Mouse (Mus musculus) kidney, embryonic 16.5 days (tissue): ENCODE results near the gene Dst. TPM values are rescaled to one million over a fixed set of nuclear protein-coding genes. Genes with fewer than 3 reads are reported as not detected.

ENCODE experiments used
- ATAC-seq: fragments of 200-750 bp; cut with Nextera tagmentation; 2 replicates; pipeline ENCODE4 v1.8.0; 2017; ENCODE audit warnings: moderate TSS enrichment; ENCODE audit not compliant: low FRiP score, low TSS enrichment
- H3K27ac ChIP-seq: fragments of 300-500 bp; sonication (generic); 2 replicates; pipeline ENCODE4 v1.5.1; 2014; ENCODE audit warnings: low read length
- H3K27me3 ChIP-seq: fragments of 300-500 bp; sonication (generic); 2 replicates; pipeline ENCODE4 v1.6.1; 2014; ENCODE audit warnings: low read length, control low read depth, mixed read lengths; ENCODE audit not compliant: insufficient read depth
- H3K36me3 ChIP-seq: fragments of 300-500 bp; sonication (generic); 2 replicates; pipeline ENCODE4 v1.6.1; 2014; ENCODE audit warnings: low read length, control low read depth, mixed read lengths; ENCODE audit not compliant: insufficient read depth
- H3K4me1 ChIP-seq: fragments of 300-500 bp; sonication (generic); 2 replicates; pipeline ENCODE4 v1.6.1; 2014; ENCODE audit warnings: low read length, control low read depth, mixed read lengths; ENCODE audit not compliant: insufficient read depth
- H3K4me2 ChIP-seq: fragments of 300-500 bp; sonication (generic); replicated peaks from 2 replicates; pipeline ENCODE4 v1.6.1; 2014; ENCODE audit warnings: low read depth, low read length
- H3K4me3 ChIP-seq: fragments of 300-500 bp; sonication (generic); 2 replicates; pipeline ENCODE4 v1.5.1; 2014; ENCODE audit warnings: mild to moderate bottlenecking, low read length
- H3K9ac ChIP-seq: fragments of 300-500 bp; sonication (generic); replicated peaks from 2 replicates; pipeline ENCODE4 v1.6.1; 2014; ENCODE audit warnings: low read length
- H3K9me3 ChIP-seq: fragments of 300-500 bp; sonication (generic); 2 replicates; pipeline ENCODE4 v1.6.1; 2016; ENCODE audit warnings: low read length, control low read depth
- WGBS: fragments of 180-500 bp; shearing (Covaris S2); extraction: QIAGEN DNeasy Blood & Tissue Kit; methylation state at CpG from one replicate; pipeline ENCODE4 v1.1.7; 2014; 5-methylcytosine and 5-hydroxymethylcytosine counted together
- polyA plus RNA-seq: library from polyadenylated mRNA; unstranded; fragments of >200 nt; fragmentation: Nextera tagmentation; extraction: Ambion mirVana; gene quantifications from 2 replicates; pipeline ENCODE4 v1.2.1, GENCODE M21; 2015

The Dst gene
- polyA plus RNA-seq, 1 experiment from 2014 or later: 23.4 TPM

- no peaks in the 10 kb centered on the region for H3K27me3 ChIP-seq
- no peaks in the 10 kb centered on the region for H3K36me3 ChIP-seq
- peaks cover 44% of the 10 kb centered on the region for H3K4me1 ChIP-seq
- no peaks in the 10 kb centered on the region for H3K9me3 ChIP-seq
- H3K27ac ChIP-seq: no peak overlapping the region; the same call in 1 of the 2 replicates
- H3K4me3 ChIP-seq: peak overlapping the region; percentile 42
- H3K4me2 ChIP-seq: peak overlapping the region; percentile 52
- no peak for ATAC-seq
- peak overlapping the region; percentile 67; the same call in 1 of the 2 replicates for H3K9ac ChIP-seq
- 88% methylated on average over 6 of the region's 6 CpGs for WGBS
These were observed 214.2 kb downstream of the Dst start for GRCm38 (mm10) chr1:34122198-34122597.

GRCm38 (mm10) chr1:34122905-34123304 is 214.9 kb downstream of the Dst start:
- Histone ChIP-seq H3K4me3 (0 out of 2 replicates have a peak overlapping the region, but pooled peaks have one; percentile 8), H3K4me1 (peaks cover 49% of the 10 kb centered on the region), H3K9me3 (no peaks in the 10 kb centered on the region), H3K9ac (no peak overlapping the region), H3K36me3 (no peaks in the 10 kb centered on the region), H3K27me3 (no peaks in the 10 kb centered on the region), H3K27ac (peak overlapping the region; percentile 80), H3K4me2 (peak overlapping the region; percentile 32)
- WGBS: 51% methylated on average over 1 of the region's 1 CpGs
- no peak for ATAC-seq

GRCm38 (mm10) chr1:34123334-34123733 is 215.3 kb downstream of the Dst start:
- Histone ChIP-seq H3K27me3 (no peaks in the 10 kb centered on the region), H3K36me3 (no peaks in the 10 kb centered on the region), H3K4me3 (no peak overlapping the region; the same call in 1 of the 2 replicates), H3K27ac (peak overlapping the region; percentile 80), H3K9ac (peak overlapping the region; percentile 12; the same call in 1 of the 2 replicates), H3K4me1 (peaks cover 51% of the 10 kb centered on the region), H3K9me3 (no peaks in the 10 kb centered on the region), H3K4me2 (peak overlapping the region; percentile 32)
- ATAC-seq: peak; percentile 52
- 34% methylated on average over 5 of the region's 5 CpGs for WGBS

GRCm38 (mm10) chr1:34124376-34124775 is 216.4 kb downstream of the Dst start:
- peaks cover 51% of the 10 kb centered on the region for H3K4me1 ChIP-seq
- WGBS: 89% methylated on average over 7 of the region's 7 CpGs
- no peaks in the 10 kb centered on the region for H3K9me3 ChIP-seq
- ATAC-seq: no peak
- peak overlapping the region; percentile 80; the same call in 1 of the 2 replicates for H3K27ac ChIP-seq
- no peaks in the 10 kb centered on the region for H3K36me3 ChIP-seq
- no peak overlapping the region for H3K9ac ChIP-seq
- H3K4me2 ChIP-seq: peak overlapping the region; percentile 31
- H3K27me3 ChIP-seq: no peaks in the 10 kb centered on the region
- H3K4me3 ChIP-seq: no peak overlapping the region

- no peaks in the 10 kb centered on the region for H3K36me3 ChIP-seq
- H3K4me2 ChIP-seq: no peak overlapping the region
- H3K27ac ChIP-seq: no peak overlapping the region
- no peak for ATAC-seq
- H3K9me3 ChIP-seq: no peaks in the 10 kb centered on the region
- H3K4me1 ChIP-seq: peaks cover 45% of the 10 kb centered on the region
- H3K9ac ChIP-seq: no peak overlapping the region
- WGBS: 91% methylated on average over 5 of the region's 5 CpGs
- H3K27me3 ChIP-seq: no peaks in the 10 kb centered on the region
- no peak overlapping the region for H3K4me3 ChIP-seq
These were observed 217.1 kb downstream of the Dst start for GRCm38 (mm10) chr1:34125148-34125547.

- Histone ChIP-seq H3K27me3 (no peaks in the 10 kb centered on the region), H3K4me2 (no peak overlapping the region), H3K4me3 (no peak overlapping the region), H3K36me3 (no peaks in the 10 kb centered on the region), H3K4me1 (peaks cover 38% of the 10 kb centered on the region), H3K9ac (no peak overlapping the region; the same call in 1 of the 2 replicates), H3K9me3 (no peaks in the 10 kb centered on the region), H3K27ac (no peak overlapping the region)
- 36% methylated on average over 15 of the region's 15 CpGs for WGBS
- peak; percentile 32; the same call in 1 of the 2 replicates for ATAC-seq
These were observed 219.9 kb downstream of the Dst start for GRCm38 (mm10) chr1:34127714-34128474.

GRCm38 (mm10) chr1:34128796-34129195 is 220.8 kb downstream of the Dst start:
- Histone ChIP-seq H3K27ac (no peak overlapping the region), H3K27me3 (no peaks in the 10 kb centered on the region), H3K4me2 (no peak overlapping the region), H3K9me3 (no peaks in the 10 kb centered on the region), H3K4me1 (peaks cover 39% of the 10 kb centered on the region), H3K36me3 (no peaks in the 10 kb centered on the region), H3K9ac (no peak overlapping the region), H3K4me3 (no peak overlapping the region)
- ATAC-seq: no peak
- 83% methylated on average over 2 of the region's 2 CpGs for WGBS

- no peaks in the 10 kb centered on the region for H3K36me3 ChIP-seq
- WGBS: 51% methylated on average over 9 of the region's 9 CpGs
- no peak overlapping the region for H3K4me3 ChIP-seq
- H3K27me3 ChIP-seq: no peaks in the 10 kb centered on the region
- H3K9me3 ChIP-seq: no peaks in the 10 kb centered on the region
- H3K4me2 ChIP-seq: no peak overlapping the region
- no peak overlapping the region for H3K27ac ChIP-seq
- ATAC-seq: no peak
- H3K9ac ChIP-seq: no peak overlapping the region
- H3K4me1 ChIP-seq: peaks cover 44% of the 10 kb centered on the region
These were observed 221.7 kb downstream of the Dst start for GRCm38 (mm10) chr1:34129691-34130090.

- ATAC-seq: no peak
- WGBS: 76% methylated on average over 10 of the region's 10 CpGs
- H3K4me1 ChIP-seq: peaks cover 53% of the 10 kb centered on the region
- H3K9ac ChIP-seq: no peak overlapping the region
- H3K27ac ChIP-seq: 0 out of 2 replicates have a peak overlapping the region, but pooled peaks have one; percentile 4
- no peak overlapping the region for H3K4me3 ChIP-seq
- H3K4me2 ChIP-seq: no peak overlapping the region
- H3K9me3 ChIP-seq: no peaks in the 10 kb centered on the region
- H3K36me3 ChIP-seq: no peaks in the 10 kb centered on the region
- no peaks in the 10 kb centered on the region for H3K27me3 ChIP-seq
These were observed 222.8 kb downstream of the Dst start for GRCm38 (mm10) chr1:34130804-34131203.

GRCm38 (mm10) chr1:34132875-34133274 is 224.8 kb downstream of the Dst start:
- peaks cover 50% of the 10 kb centered on the region for H3K4me1 ChIP-seq
- no peaks in the 10 kb centered on the region for H3K27me3 ChIP-seq
- peak overlapping the region; percentile 87 for H3K27ac ChIP-seq
- peak; percentile 62 for ATAC-seq
- H3K4me3 ChIP-seq: no peak overlapping the region
- H3K36me3 ChIP-seq: no peaks in the 10 kb centered on the region
- H3K9me3 ChIP-seq: no peaks in the 10 kb centered on the region
- 0 out of 2 replicates have a peak overlapping the region, but pooled peaks have one; percentile 4 for H3K4me2 ChIP-seq
- 0 out of 2 replicates have a peak overlapping the region, but pooled peaks have one; percentile 35 for H3K9ac ChIP-seq
- whole genome bisulfite sequencing: 39% methylated on average over 16 of the region's 16 CpGs
